Mouse (Mus musculus): ENCODE measurements at regions not wholly inside any gene's neighbourhood (a gene's known extent, or its start where the extent isn't known, plus 50 kb on each side); places are given as distances from the start of the nearest gene placed in this dataset.

DNA sequence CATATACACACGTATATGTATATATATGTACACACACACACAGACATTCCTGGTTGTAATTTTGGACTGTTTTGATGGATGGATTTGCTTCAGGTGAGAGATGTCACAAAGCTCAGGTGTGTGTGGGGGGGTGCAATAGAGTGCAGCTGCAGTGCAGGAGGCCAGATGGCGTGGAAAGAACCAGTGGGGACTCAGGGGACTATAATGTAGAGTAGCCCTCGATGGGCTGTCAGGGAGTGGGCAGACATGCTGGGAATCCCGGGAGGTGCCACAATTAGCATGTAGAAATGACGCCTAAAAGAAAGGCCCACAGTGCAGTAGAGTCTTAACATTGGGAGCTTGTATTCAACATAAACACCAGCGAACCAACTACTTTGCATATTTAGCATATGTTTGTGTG, 763.5 kb upstream of the Car8 start:
- no peak for DNase-seq

DNA sequence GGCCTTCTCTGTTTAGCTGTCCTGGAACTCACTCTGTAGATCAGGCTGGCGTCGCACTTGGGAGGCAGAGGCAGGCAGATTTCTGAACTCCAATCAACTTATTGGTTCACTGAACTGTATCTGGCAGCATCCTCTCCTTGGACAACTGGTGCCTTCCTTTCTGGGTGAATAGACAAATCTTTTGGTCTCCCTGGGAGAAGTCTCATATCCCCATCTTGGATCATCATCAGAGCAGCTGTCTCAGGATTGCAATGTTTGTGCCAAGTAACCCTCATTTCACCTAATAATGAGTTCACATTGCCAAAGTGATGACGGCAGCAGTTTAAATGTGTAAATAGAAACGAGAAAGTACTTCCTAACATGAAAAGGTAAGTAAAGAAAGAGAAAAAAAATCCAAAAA, 759.8 kb upstream of the Car8 start:
- DNase-seq: no peak

GRCm38 (mm10) chr4:8992171-8992570, 753.3 kb upstream of the Car8 start:
- DNase-seq: no peak

GRCm38 (mm10) chr4:8990551-8990950, 751.7 kb upstream of the Car8 start:
- DNase-seq: no peak

GRCm38 (mm10) chr4:8989614-8990013, 750.8 kb upstream of the Car8 start:
- no peak for DNase-seq

GRCm38 (mm10) chr4:8989110-8989509, 750.3 kb upstream of the Car8 start:
- no peak for DNase-seq

- no peak for DNase-seq
Observed at GRCm38 (mm10) chr4:8988345-8988733, 749.5 kb upstream of the Car8 start.

- no peak for DNase-seq
Observed at GRCm38 (mm10) chr4:8987544-8988344, 748.9 kb upstream of the Car8 start.

- no peak for DNase-seq
Observed at GRCm38 (mm10) chr4:8986394-8987091, 747.7 kb upstream of the Car8 start.

GRCm38 (mm10) chr4:8984059-8984606, 745.3 kb upstream of the Car8 start:
- DNase-seq: no peak

- DNase-seq: no peak
Observed at GRCm38 (mm10) chr4:8978949-8979348, 740.1 kb upstream of the Car8 start.

DNA sequence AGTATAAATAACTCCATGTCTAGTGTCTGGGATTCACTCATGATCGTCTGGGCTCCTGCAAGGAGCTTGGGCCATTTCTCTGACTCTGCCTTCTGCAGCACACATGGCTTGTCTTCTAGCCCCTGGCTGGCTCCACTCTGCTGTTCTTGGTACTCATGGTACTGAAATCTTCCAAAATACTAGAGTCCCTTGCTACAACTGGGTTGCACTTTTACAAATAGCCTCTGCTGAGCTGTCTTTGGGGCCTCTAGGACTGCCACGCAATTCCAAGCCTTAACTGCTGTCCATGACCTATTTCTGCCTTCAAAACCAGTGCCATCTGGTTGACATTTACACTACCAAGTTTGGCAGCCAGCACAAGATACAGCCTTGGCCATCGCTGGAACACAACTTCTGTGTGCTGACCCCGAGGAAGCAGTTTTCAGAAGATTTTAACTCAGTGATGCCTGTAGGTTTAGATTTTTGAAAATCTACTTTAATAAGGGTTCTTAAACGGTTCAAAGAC, 731.2 kb upstream of the Car8 start:
- DNase-seq: peak; percentile 28 to 33

- no peak for DNase-seq
Observed at GRCm38 (mm10) chr4:8968741-8969140, 729.9 kb upstream of the Car8 start.

DNA sequence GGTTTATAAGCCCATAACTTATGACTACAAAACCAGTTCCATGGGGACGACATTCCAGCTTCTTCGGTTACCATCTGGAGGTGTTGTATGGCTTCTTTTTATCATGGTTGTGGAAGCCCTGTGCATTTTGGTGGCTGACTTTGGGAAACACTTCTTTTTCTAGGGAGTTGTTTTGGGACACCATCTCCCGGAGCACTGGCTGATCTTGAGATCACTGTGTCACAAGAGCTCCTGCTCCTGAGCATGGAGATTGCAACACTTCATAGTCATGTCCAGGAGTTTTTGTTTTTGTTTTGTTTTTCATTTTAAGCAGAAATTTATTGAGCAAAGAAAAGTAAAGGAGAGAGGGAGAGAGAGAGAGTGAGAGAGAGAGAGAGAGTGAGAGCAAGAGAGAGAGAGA, 729.1 kb upstream of the Car8 start:
- no peak for DNase-seq

GRCm38 (mm10) chr4:8965563-8965962, 726.7 kb upstream of the Car8 start:
- DNase-seq: no peak

- no peak for DNase-seq
Observed at GRCm38 (mm10) chr4:8962959-8963572, 724.2 kb upstream of the Car8 start.

- no peak for DNase-seq
Observed at GRCm38 (mm10) chr4:8961851-8962250, 723.0 kb upstream of the Car8 start.

GRCm38 (mm10) chr4:8957771-8958170, 718.9 kb upstream of the Car8 start:
- DNase-seq: no peak

DNA sequence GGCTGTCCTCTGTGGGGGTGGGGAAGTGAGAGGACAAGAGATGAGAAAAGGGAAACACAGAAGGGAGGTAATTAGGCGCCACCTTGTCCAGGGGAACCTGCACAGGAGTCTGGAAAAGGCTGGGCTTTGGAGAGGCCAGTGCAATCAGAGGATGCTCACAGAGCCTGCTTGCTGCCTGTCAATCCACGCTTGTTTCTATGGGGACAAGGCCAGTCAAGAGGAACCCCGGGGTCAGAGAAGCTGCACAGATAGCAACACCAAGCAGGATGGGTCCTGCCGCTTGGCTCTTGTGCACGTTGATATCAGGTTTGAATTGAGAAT, 718.1 kb upstream of the Car8 start:
- no peak for DNase-seq

GRCm38 (mm10) chr4:8956312-8957022, 717.6 kb upstream of the Car8 start:
- DNase-seq: no peak

DNA sequence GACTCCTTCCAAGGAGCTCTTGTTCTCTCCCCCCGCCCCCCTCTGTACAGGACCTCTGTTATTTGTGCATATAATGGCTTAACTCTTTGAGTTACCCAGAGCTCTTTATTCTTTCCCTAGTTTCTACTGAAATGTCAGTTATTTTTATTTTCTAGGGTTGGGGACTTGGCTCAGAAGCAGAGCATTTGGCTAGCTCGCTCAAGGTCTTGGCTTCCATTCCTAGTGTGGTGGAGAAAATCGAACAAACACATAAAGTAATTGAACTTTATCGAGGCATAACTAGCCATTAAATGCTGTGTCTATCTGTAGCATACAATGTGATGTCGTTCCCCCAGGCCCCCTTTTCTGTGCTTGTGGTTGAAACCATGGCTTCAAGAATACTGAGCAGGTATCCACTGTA, 716.5 kb upstream of the Car8 start:
- DNase-seq: peak; percentile 47 to 50

DNA sequence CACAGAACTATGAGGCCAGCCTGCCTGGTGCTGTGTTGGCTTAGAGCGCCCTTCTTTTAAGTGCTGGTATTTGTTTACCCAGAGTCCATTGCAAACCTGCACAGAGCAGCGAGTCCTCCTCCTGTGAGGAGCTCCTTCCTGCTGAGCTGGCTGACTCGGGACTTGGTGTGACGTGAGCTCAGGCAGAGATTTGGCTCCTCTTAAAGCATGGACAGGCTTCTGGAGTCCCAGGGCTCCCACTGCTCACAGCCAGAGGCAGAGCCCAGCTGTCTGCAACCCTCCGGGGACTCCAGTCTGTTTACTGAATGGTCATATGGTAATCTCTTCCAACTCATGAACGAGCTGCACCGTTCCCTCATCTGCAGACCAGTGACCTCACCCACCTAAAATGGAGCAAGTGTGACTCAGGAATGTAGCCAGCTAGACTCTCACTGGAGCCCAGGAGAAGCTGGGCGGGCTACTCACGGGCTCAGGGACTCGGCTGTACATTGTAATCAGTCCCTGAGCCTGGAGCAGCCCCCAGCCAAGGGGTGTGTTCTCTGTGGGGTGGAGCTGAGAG, 715.6 kb upstream of the Car8 start:
- peak; percentile 46 to 61 for DNase-seq

DNA sequence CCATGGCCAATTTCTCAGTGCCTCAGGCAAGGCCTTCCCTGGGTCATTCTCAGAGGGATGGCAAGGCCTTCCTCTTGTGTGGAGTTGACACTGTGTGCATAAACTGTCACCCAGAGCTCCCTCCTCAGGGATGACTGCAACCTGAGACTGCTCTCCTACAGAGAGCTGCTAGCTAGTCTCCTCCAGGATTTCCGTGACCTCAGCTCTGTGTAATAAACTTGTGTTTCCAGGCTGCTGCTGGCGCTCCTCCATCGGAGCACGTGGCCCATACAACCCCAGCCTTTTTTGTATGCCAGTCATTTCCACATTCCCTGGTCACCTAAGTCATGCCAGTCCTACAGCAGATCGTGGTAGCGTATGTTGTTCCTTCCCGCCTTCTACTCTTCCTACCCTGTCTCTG, 714.3 kb upstream of the Car8 start:
- no peak for DNase-seq

All from cerebellum, adult 18-20 months (tissue).